Mouse (Mus musculus) hindlimb bud, embryonic 11.5 days (tissue): ENCODE results near the gene Qtrt1.

Source experiments
- DNase-seq: peaks from one replicate; pipeline ENCODE4 v3.0.0-alpha.2; 2012; ENCODE audit warnings: low read depth, low spot score; ENCODE audit errors: extremely low spot score

Qtrt1 gene

GRCm38 (mm10) chr9:21417866-21418265 is 6.2 kb downstream of the Qtrt1 start:
- DNase-seq = no peak

- no peak for DNase-seq
Observed at GRCm38 (mm10) chr9:21419646-21420045, 8.0 kb downstream of the Qtrt1 start.

GRCm38 (mm10) chr9:21424631-21425555 is 13.3 kb downstream of the Qtrt1 start, which contains the start of gene Dnm2:
Dnm2 (plus strand) TSS chr9:21424908.
- peak; percentile 100 for DNase-seq

GRCm38 (mm10) chr9:21425556-21425945 is 13.9 kb downstream of the Qtrt1 start:
- DNase-seq = no peak

GRCm38 (mm10) chr9:21426013-21426412 is 14.4 kb downstream of the Qtrt1 start:
- DNase-seq = no peak

- DNase-seq = no peak
Observed at GRCm38 (mm10) chr9:21426525-21426924, 14.9 kb downstream of the Qtrt1 start.

GRCm38 (mm10) chr9:21427773-21428172 is 16.1 kb downstream of the Qtrt1 start:
- DNase-seq = no peak

- no peak for DNase-seq
Observed at GRCm38 (mm10) chr9:21428178-21428577, 16.5 kb downstream of the Qtrt1 start.

GRCm38 (mm10) chr9:21430724-21431123 is 19.1 kb downstream of the Qtrt1 start:
- no peak for DNase-seq

GRCm38 (mm10) chr9:21432066-21432465 is 20.4 kb downstream of the Qtrt1 start:
- DNase-seq = no peak

- DNase-seq = no peak
Observed at GRCm38 (mm10) chr9:21433766-21434165, 22.1 kb downstream of the Qtrt1 start.

GRCm38 (mm10) chr9:21434410-21434809 is 22.8 kb downstream of the Qtrt1 start:
- no peak for DNase-seq

- no peak for DNase-seq
Observed at GRCm38 (mm10) chr9:21435777-21436635, 24.4 kb downstream of the Qtrt1 start.

GRCm38 (mm10) chr9:21437577-21437976 is 25.9 kb downstream of the Qtrt1 start:
- DNase-seq = no peak

- no peak for DNase-seq
Observed at GRCm38 (mm10) chr9:21438219-21438618, 26.6 kb downstream of the Qtrt1 start.

GRCm38 (mm10) chr9:21439456-21439855 is 27.8 kb downstream of the Qtrt1 start:
- DNase-seq = no peak

- DNase-seq = no peak
Observed at GRCm38 (mm10) chr9:21439914-21440313, 28.3 kb downstream of the Qtrt1 start.

- no peak for DNase-seq
Observed at GRCm38 (mm10) chr9:21440387-21440786, 28.8 kb downstream of the Qtrt1 start.

- no peak for DNase-seq
Observed at GRCm38 (mm10) chr9:21443853-21444252, 32.2 kb downstream of the Qtrt1 start.

GRCm38 (mm10) chr9:21444574-21444973 is 32.9 kb downstream of the Qtrt1 start:
- DNase-seq = no peak

- no peak for DNase-seq
Observed at GRCm38 (mm10) chr9:21445081-21445744, 33.6 kb downstream of the Qtrt1 start.
